Mouse (Mus musculus) ovary, postnatal 14 days (tissue): ENCODE measurements around the gene Clk2.

Experiments used
- DNase-seq: peaks from one replicate; pipeline ENCODE4 v3.0.0; 2022; ENCODE audit warnings: low spot score

The Clk2 gene

DNA sequence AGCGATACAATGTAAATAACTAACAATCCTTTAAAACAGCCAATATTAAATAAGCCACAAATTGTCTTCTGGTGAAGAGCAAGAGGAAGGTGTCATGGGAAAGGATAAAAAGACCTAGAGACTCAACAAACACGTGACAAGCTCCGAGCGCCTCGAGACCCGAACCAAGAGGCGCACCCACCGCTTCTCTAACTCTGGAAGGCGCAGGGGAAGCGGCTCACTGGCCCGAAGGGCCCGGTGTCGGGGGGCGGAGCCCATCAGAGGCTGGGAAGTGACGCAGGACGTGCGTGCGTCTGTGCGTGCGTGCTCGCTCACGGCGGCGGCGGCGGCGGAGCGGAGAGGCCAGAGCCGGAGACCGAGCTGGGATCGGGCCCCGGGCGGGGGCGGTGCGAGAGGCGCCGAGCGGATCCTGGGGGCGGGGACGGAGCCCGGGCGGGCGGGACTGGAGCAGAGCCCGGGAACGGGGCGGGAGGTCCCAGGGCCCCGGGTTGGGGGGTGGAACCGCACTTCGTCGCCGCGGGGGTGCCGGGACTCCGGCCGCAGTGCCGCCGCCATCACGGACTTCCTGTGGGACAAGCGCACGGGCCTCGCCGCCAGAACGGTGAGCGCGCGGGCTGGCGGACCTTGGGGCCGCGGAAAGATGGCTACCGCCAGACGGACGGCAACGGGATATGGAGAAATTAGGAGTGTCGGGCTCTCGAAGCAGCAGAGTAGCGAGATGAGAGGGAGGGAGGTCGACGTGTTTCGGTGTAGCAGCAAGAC is at the start of gene Clk2:
Gene Clk2 (plus strand): TSS at position 290 of the 762 bp plus-strand sequence.
- peak; percentile 88 for DNase-seq

DNA sequence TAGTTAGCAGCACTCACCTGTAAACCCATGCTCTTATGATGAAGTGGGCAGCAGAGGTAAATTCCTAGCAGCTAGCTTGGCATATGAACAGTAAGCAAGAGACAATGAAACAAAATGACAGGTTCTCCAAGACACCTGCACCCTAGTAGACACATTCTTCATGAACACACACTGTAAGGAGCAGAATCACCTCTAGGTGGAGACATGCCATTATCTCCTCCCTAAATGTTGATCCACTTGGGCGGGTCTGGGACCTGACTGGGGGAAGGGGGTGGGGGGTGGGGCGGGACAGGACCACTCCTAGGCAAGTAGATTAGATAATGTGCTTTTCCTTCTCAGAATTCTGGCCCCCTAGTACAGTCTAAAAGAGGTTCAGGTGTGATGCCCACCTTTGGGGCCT is 49.1 kb upstream of the Clk2 start:
- no peak for DNase-seq

DNA sequence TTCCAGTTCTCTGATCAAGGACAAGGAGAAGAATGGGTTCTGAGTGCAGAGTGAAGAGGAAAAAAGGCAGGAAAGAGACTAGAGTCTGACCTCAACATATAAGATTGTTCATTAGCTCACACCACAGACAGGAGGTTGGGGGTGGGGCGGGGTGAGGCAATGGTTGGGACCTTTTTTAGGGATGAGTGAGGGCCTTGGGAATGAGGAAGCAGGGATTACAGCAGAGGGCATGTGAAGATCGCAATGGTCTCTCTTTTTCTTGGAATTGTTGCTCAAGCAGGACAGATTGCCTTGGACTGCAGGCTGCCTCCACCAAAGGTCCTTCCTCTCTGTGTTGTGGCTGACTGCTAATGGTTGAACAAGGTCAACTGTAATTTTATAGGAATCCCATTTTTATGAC is 41.3 kb upstream of the Clk2 start:
- DNase-seq: no peak

DNA sequence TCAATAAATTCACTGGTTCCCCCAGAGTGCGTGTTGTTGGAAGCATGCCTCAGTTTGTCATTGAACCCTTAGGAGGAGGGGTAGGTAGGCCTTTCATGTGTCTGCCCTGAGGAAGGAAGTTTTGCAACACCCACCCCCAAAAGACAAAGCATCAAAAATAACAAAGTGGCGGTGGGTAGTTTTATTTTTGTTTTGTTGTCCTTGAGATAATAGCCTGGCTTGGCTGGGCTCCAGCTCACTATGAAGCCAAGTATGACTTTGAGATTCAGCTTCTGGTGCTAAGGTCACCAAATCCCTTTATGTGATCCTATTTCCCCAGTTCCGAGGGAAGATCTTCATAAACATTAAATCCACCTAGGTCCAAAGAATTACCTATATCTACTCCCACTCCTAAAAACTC is 40.4 kb upstream of the Clk2 start:
- DNase-seq: no peak

DNA sequence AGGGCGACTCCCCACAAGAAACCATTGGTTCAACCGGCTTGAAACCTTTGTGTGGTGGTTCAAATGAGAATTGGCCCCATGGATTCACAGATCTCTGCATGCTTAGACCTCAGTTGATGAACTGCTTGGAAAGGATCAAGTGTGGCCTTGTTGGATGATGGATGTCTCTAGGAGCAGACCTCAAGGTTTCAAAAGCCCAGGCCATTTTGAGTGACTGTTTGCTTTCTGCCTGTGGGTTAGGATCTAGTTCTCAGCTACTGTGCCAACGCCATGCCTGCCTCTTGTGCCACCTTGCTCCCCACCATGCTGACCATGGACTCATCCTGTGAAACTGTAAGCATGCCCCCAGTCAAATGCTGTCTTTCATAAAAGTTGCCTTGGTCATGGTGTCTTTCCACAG is 38.6 kb upstream of the Clk2 start:
- no peak for DNase-seq

DNA sequence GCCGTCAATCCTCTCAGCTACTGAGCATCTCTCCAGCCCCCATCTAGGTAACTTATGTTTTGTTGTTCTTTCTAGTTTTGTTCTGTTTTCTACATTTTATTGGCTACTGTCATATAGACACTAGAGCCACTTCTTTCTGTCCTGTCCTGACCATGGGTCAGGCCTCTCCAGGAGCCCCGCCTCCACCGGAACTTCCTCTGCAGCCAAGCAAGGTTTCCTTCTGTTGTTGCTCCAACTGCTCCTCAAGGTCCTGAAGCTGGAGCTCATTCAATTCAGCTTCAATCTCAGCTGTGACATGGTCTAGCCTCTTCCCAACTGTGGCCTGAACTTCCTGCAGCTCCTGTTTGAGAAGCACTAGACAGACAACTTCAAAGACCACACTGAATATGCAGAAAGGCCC is 34.7 kb upstream of the Clk2 start:
- no peak for DNase-seq

DNA sequence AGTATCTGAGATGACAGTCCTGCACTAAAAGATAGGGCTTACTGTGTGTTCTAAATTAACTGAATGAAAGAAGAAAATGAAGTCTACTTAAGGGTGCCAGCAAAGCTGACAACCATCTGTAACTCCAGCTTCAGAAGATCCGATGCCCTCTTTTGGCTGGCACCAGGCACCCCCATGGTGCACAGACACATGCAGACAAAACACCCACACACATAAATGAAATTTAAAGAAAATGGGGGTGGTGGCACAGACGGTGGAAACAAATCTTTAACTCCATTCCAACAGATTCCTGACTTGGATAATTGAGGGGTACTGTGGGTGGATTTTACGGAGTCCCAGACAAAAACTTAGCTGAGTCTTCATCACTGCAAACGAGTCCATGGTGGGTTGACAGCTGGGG is 32.8 kb upstream of the Clk2 start:
- no peak for DNase-seq

DNA sequence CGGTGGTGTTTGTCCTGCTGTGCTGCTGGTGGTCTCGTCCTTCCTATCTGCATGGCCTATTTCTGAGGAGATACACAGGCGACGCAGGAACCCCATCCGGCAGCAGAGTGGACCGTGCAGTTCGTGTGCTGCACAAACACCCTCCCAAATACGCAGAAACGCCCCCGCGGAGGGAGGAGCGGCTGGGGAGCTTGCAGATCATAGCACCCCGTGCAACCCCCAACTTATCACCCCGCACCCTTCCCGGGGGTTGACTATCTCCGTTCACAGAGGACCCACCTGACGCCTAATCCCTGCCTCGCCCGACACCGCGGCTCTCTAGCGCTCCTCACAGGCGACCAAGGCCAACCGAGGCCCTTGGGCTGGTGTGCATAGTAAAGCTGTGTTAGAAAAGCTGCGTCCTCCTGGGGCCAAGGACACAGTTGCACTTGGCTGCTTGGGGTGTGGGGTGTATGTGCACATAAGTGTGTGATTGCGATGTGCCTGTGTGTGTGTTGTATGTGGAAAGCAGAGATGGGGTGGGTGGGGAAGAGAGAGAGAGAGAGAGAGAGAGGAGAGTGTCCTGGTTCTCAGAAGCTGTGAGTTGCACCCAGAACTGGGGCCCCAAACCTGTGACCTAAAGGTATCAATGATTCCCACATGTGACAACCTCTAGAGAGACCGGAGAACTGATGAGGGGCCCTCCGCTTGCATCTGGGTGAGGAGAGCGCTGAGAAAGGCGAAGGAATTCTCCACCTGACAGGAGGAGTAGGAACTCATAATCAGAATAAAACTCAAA is 32.1 kb upstream of the Clk2 start:
- no peak for DNase-seq

DNA sequence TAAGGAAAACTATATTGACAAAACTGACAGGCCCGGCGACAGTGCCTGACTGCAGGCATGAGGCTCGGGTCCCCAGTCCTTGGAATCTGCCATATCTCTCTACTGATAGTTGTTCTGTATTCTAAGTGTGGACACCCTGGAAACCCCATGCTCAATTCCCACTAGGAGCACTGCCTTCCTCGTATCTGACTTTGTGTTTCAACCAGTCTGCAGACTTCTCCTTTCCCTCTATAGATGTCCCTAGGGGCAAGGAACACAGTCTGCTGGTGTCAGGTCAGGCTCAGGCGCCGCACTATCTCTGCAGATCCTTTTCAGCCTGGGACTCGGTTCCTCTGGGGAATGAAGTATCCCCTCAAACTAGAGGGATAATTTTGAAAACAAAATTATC is 31.5 kb upstream of the Clk2 start:
- DNase-seq: no peak

DNA sequence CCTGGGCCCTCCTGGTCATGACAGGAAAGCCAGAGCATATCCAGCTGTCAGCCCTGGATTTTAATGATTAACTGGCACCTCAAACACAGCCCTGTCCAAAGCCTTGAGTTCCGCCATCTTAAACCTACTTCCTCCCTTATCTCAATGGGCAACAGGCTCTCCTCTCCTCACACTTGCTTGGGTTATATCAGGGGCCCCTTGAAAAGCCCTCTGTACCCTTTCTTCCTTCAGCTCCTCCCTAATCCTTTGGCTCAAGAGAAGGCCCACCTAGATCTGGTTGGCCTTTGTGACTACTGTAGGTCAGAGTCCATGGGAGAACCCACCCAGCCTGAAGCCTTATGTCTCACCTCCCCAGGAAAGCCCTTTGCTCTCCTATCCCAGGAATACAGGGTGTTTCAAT is 30.8 kb upstream of the Clk2 start:
- DNase-seq: no peak

DNA sequence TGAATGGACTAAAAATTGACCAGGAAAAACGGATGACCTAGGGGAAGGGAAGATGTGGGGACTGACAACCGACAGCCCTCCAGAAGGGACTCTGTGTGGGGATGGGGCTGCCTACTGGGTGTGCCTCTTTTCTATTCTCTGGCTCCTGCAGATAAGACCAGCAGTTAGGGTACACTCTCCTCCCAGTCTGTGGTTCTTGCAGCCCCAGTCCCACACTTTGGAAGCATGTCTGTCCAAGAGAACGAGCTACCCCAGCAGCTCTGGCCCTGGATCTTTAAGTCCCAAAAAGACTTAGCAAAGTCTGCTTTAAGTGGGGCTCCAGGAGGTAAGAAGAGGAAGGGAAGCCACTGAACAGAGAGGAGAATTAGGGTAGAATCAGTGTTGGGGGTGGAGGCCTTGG is 28.6 kb upstream of the Clk2 start, which contains the start of gene Pklr:
Gene Pklr (plus strand): TSS at position 185 of the 400 bp plus-strand sequence.
- DNase-seq: no peak

DNA sequence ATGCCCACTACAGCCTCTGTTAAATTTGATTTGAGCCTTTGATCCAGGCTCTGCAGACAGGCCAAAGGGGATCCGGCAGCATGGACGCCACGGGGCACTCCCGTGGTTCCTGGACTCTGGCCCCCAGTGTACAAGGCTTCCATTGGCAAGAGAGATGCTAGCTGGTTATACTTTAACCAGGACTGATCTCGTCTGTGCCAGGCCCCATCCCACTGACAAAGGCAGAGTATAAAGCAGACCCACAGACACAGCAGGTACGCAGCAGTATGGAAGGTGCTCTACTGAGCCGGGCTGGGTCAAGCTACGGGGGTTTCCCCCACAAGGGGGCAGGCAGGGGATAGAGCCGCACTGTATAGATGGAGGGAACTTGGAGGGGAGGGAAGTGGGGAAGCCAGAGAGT is 28.2 kb upstream of the Clk2 start:
- no peak for DNase-seq

DNA sequence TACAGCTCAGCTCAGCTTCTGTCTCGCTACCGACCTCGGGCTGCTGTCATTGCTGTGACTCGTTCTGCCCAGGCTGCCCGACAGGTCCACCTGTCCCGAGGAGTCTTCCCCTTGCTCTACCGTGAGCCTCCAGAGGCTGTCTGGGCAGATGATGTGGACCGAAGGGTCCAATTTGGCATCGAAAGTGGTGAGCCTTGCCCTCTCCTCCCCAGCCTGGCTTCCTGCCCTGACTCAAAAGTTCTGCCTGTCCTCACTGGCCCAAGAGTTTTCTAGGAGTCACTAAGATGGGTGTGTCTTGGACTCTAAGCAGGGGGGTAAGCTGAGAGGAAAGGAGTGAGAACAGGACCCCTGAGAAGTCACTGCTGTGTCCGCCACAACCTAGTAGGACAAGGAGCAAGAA is 19.8 kb upstream of the Clk2 start:
- DNase-seq: no peak

DNA sequence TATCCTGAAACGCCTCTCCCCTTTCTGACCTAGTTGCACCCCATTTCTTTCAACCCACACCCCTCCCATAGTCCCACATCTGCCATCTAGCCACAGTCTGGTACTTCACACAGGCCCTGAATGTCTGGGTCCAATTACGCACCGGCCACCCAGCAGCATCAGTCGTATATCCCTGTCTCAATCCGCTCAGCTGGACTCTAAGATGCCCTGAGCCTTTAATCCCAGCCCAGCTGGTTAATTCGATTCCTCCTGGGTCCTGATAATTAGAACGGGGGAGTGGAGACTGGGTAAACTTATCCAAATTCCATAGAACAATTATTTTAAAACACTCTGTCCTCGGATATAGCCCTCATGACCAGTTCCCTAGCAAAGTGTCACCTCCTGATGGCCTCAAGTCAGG is 19.0 kb upstream of the Clk2 start:
- no peak for DNase-seq

DNA sequence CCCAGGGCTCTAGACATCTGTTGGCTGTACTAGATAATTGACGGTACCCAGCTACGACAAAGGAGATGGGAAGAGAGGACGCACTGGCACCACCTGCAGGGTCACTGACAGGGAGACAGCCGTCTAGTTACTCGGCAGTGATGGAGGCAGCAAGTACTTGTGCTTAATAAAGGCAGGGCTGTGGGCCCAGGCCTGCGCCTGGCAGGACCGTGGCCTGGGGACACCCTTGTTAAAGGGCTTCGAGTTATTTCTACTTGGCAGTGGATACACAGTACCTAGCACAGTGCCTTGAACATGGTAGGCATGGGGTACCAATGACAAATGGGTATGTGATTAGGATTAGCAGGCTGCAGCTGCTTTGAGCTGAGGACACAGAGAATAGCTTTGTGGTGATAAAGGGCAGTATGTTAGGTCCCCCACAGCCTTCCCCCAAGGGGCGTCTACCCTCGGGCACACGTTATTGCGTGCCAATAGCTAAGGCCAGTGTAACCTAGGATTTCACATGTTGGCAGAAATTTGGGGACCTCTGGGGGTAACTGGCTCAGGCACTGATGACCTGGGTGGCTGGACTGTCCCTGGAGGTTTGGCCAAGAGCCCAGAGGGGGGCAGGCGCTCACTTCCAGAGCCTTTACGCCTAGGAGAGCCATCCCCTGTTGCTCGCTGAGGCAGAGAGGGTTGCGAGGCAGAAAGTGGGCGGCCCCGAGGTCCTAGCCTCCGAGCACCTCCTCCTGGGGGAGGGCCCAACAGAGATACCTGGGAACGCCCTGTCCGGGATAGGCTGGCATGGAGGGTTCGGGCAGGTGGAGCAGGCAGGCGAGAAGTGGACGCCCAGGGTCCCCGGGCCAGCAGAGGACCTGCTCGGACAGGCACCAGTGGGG is 17.3 kb upstream of the Clk2 start:
- DNase-seq: no peak

DNA sequence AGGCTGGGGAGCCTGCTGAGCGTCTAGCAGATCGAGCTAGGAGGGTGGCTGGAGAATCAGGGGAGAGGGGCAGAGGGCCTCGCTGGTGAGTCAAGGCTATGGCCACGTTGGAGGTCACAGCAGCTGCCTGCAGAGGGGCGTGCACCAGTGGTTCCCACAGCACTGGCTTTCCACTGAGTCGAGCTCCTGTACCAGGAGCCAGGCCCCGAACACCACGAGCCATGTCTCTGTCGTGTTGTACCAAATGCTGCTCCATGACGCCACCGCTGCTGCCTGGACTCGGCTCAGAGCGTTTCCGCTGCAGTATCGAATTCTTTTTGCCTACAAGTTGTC is 16.6 kb upstream of the Clk2 start:
- no peak for DNase-seq

DNA sequence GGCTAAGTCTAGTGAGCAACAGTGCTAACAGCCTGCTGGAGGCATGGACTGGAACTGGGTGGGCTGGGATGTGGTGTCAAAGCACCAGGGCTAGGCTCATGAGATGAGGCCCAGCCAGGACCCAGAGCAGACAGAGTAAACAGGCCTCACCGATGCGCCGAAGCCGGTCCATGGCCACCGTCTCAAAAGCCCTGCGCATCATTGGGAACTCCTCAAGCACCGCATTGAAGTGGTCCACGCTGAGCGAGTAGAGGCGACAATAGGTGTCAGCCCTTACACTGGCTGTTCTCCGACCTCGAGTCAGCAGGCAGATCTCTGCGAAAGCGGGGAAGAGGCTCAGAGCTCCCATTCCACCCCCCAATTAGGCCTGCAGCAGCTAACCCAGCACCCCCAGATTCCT is 16.0 kb upstream of the Clk2 start:
- no peak for DNase-seq

DNA sequence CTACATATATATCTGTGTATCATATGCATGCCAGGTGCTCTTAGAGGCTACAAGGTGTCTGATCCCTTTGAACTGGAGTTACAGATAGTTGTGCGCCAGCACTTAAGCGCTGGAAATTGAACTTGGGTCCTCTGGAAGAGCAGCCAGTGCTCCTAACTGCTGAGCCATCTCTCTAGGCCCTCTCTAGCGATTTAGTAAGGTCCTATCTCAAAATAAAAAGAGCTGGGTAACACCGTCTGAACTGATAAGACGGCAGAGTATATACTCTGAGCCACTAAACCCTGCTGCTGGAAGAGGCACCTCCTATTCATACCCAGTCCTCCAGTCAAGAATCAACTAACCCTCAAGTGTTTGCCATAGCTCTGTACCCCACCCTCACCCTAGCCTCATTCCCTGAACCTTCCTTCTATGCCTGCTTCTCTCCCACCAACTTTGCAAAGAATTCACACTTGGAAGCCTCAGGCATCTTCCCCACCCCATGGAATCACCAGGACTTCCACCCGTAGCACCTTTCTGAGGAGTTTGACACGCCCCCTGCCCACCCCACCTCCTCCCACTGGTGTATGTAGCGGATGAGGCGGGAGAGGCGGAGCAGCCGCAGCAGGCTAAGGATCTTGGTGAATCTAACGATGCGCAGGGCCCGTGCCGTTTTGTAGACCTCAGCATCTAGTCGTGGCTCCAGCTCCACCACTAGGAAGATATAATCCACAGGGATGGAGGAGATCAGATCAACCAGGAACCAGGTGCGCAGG is 12.3 kb upstream of the Clk2 start:
- no peak for DNase-seq

DNA sequence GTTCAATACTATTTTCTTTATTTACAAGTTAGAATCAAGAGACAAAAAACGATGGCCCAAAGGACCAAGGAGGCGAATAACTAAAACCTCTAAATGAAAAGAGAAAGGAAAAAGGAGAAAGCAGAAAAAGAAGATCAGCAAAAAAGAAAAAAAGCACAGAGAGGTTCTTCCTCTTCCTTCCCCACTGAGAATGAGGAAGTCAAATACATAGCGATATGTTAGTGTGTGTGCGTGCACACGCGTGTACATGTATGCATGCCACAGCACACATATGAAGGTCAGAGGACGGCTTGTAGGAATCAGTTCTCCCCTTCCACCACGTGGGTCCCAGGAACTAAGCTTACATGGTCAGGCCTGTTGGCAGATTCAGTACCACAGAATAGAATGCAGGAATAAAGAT is 7.6 kb upstream of the Clk2 start:
- no peak for DNase-seq

DNA sequence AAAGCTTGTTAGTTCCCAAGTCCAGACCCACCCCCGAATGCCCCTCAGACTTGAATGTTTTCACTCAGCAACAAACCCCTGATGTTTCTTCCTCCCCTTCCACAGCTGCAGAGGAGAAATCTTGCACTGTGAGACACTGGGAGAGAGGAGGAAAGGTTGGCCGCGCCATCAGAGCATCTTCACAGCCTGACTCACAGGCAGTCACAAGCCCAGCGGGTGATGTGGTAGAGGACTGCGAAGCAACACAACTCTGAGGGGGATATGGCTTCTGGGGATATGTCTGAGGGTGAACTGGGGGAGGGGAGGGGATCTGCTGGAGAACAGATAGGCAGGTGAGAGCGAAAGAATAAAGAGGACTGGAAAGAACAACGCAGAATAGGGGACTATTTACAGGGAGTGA is 5.9 kb upstream of the Clk2 start:
- DNase-seq: no peak

DNA sequence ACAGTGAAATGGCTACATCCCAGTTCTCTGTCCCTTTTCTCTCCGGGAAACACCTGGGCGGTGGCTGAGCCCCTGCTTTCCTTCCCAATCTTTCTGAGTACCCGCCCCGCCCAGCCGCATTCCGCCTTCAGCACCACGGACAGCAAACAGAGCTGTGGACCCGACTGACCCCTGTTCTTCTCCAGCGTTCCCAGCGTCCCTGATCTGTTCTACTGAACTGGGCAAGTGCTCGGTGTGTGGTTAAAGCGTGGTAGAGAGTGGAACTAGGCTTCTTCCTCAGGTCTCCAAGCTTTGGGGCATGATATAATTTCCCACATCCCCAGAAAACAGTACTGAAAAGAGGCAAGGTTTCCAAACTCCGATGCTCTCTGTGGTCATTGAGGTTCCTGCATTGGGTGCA is 5.4 kb upstream of the Clk2 start:
- DNase-seq: peak; percentile 58
